Mouse (Mus musculus) intestine, postnatal 0 days (tissue): ENCODE measurements around the gene Atp6v0a2. TPM values are rescaled to one million over a fixed set of nuclear protein-coding genes. Genes with fewer than 3 reads are reported as not detected.
"Not testable (repeated sequence)": the region's sequence is repeated elsewhere in the genome, so short reads cannot be mapped to it uniquely, and the experiment has no call there.

Experiments used
- ATAC-seq: fragments of 200-750 bp; cut with Nextera tagmentation; 2 replicates; pipeline ENCODE4 v1.8.0; 2017; ENCODE audit warnings: mild to moderate bottlenecking, moderate TSS enrichment, moderate library complexity
- H3K27ac ChIP-seq: fragments of 300-500 bp; sonication (generic); 2 replicates; pipeline ENCODE4 v1.5.1; 2014; ENCODE audit warnings: mild to moderate bottlenecking, low read depth, low read length, moderate library complexity
- H3K27me3 ChIP-seq: fragments of 300-500 bp; sonication (generic); replicated peaks from 2 replicates; pipeline ENCODE4 v1.6.1; 2014; ENCODE audit warnings: low read length, mixed read lengths; ENCODE audit not compliant: control insufficient read depth, insufficient read depth
- H3K36me3 ChIP-seq: fragments of 300-500 bp; sonication (generic); 2 replicates; pipeline ENCODE4 v1.6.1; 2014; ENCODE audit warnings: mild to moderate bottlenecking, moderate library complexity; ENCODE audit not compliant: control insufficient read depth, insufficient read depth
- H3K4me1 ChIP-seq: fragments of 300-500 bp; sonication (generic); replicated peaks from 2 replicates; pipeline ENCODE4 v1.6.1; 2014; ENCODE audit warnings: antibody characterized with exemption, low read length, mixed read lengths; ENCODE audit not compliant: control insufficient read depth, insufficient read depth
- H3K4me2 ChIP-seq: fragments of 300-500 bp; sonication (generic); replicated peaks from 2 replicates; pipeline ENCODE4 v1.6.1; 2014; ENCODE audit warnings: low read depth, mild to moderate bottlenecking, moderate library complexity
- H3K4me3 ChIP-seq: fragments of 300-500 bp; sonication (generic); 2 replicates; pipeline ENCODE4 v1.5.1; 2014; ENCODE audit warnings: low read depth, low read length
- H3K9ac ChIP-seq: fragments of 300-500 bp; sonication (generic); 2 replicates; pipeline ENCODE4 v1.6.1; 2014; ENCODE audit warnings: mild to moderate bottlenecking, low read depth, low read length
- H3K9me3 ChIP-seq: fragments of 300-500 bp; sonication (generic); 2 replicates; pipeline ENCODE4 v1.6.1; 2016; ENCODE audit warnings: mixed run types; ENCODE audit not compliant: control insufficient read depth
- CTCF ChIP-seq: sonication (generic); IDR thresholded peaks from 2 replicates; pipeline ENCODE4 v1.5.1; 2016; ENCODE audit warnings: low read depth, mild to moderate bottlenecking, control low read depth, antibody characterized with exemption, moderate library complexity
- WGBS: fragments of 180-500 bp; shearing (Covaris S2); extraction: QIAGEN DNeasy Blood & Tissue Kit; methylation state at CpG from one replicate; pipeline ENCODE4 v1.1.7; 2014; 5-methylcytosine and 5-hydroxymethylcytosine counted together
- polyA plus RNA-seq: library from polyadenylated mRNA; unstranded; fragments of >200 nt; fragmentation: Nextera tagmentation; extraction: Ambion mirVana; gene quantifications from 2 replicates; pipeline ENCODE4 v1.2.1, GENCODE M21; 2015

Gene Atp6v0a2
- polyA plus RNA-seq, 1 experiment from 2014 or later: 58.5 TPM

DNA sequence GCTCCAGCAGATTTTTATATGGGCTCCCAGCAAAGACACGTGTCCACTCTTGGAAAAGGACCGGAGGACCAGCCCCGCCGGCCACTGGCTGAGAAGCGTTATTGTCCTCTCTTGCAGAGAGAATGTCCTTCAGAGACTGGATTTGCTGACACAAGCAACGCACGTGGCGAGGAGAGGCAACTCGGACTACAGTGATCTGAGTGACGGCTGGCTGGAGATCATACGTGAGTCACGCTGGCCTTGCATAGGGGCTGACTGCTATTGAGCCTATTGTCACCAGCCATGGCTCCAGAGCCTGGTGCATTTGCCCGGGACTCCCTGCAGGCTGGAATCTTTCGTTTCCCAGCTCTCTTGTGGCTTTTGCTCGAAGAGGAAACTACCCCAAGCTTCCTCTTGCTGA lies 5.5 kb upstream of the Atp6v0a2 start:
- ATAC-seq: no peak
- H3K9me3 ChIP-seq: no peaks in the 10 kb centered on the region
- no peaks in the 10 kb centered on the region for H3K36me3 ChIP-seq
- no peak overlapping the region for H3K4me2 ChIP-seq
- no peak overlapping the region for H3K9ac ChIP-seq
- no peaks in the 10 kb centered on the region for H3K27me3 ChIP-seq
- TF ChIP-seq CTCF: no peak
- WGBS: 84% methylated on average over 15 of the region's 15 CpGs
- 0 out of 2 replicates have a peak, but pooled peaks cover under 1% of the 10 kb centered on the region for H3K4me1 ChIP-seq
- H3K4me3 ChIP-seq: no peak overlapping the region
- no peak overlapping the region for H3K27ac ChIP-seq

DNA sequence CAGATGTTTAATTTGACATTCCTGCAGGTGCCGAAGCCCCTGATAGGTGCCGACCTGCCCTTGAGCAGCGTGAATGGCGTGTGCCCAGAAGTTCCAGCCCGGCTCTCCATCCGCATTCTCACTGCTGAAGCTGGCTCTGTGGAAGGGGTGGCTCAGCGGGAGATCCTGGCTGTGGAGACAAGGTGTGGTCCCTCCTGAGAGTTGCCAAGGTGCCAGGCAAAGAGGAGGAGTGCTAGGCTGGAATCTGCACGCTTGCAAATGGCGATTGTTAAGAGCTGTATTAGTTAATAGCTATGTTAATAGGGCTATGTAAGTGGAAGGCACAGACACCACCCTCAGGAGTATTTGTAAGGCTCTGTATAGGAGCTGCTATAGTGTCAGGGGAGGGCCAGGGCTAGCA lies 4.1 kb upstream of the Atp6v0a2 start:
- no peak overlapping the region for H3K27ac ChIP-seq
- H3K4me1 ChIP-seq: 0 out of 2 replicates have a peak, but pooled peaks cover 5% of the 10 kb centered on the region
- no peak for ATAC-seq
- TF ChIP-seq CTCF: no peak
- H3K27me3 ChIP-seq: no peaks in the 10 kb centered on the region
- WGBS: 90% methylated on average over 9 of the region's 9 CpGs
- no peak overlapping the region for H3K9ac ChIP-seq
- H3K4me3 ChIP-seq: no peak overlapping the region
- H3K36me3 ChIP-seq: no peaks in the 10 kb centered on the region
- H3K4me2 ChIP-seq: no peak overlapping the region
- H3K9me3 ChIP-seq: no peaks in the 10 kb centered on the region

DNA sequence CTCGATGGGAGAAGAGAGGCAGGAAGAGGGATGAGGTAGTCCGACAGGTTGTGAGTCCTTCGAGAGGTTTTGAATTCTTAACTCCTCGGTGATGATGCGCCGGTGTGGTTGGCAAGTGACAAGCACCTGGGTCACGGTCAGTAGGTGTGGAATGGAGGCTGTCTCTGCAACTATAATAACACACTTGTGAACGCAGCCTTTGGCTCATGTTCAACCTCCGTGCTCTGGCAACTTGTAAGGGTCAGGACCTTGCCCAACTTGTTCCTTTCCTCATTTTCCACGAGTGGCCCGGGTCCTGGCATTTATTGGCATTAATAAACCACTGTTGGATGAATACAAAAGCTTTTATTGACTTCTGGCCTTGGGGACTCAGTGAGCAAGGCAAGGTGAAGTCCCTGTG lies 1.3 kb downstream of the Atp6v0a2 start:
- Histone ChIP-seq H3K27ac (peak overlapping the region; percentile 72), H3K36me3 (peaks cover 8% of the 10 kb centered on the region; the same call in 1 of the 2 replicates)
- WGBS: 7% methylated on average over 11 of the region's 11 CpGs

DNA sequence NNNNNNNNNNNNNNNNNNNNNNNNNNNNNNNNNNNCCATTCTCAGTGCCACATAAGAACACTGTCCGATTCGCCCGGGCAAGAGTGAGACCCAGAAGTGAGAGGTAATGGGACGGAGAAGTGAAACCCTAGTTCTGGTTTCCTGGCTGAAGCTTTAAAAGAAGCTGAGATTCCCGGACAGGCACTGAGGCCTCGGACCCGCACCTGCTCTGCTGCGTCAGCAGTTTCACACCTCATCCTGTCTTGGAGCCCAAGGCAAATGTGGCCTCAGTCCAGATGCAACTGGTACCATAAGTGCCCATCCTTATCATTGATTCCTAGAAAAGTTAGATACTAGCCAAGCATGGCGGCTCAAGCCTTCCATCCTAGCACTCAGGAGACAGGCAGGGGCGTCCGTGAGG lies 3.3 kb downstream of the Atp6v0a2 start:
- Histone ChIP-seq H3K27ac (no peak overlapping the region), H3K9ac (no peak overlapping the region), H3K27me3 (no peaks in the 10 kb centered on the region), H3K36me3 (peaks cover 25% of the 10 kb centered on the region), H3K9me3 (no peaks in the 10 kb centered on the region), H3K4me3 (no peak overlapping the region), H3K4me2 (no peak overlapping the region), H3K4me1 (0 out of 2 replicates have a peak, but pooled peaks cover 5% of the 10 kb centered on the region)
- ATAC-seq: no peak
- 74% methylated on average over 11 of the region's 11 CpGs for WGBS
- no peak for TF ChIP-seq CTCF

More for the DNA sequence above, 1.3 kb downstream of the Atp6v0a2 start:
- H3K9me3 ChIP-seq: no peaks in the 10 kb centered on the region
- TF ChIP-seq CTCF: no peak
- 0 out of 2 replicates have a peak, but pooled peaks cover 5% of the 10 kb centered on the region for H3K4me1 ChIP-seq
- peak overlapping the region; percentile 74 for H3K4me3 ChIP-seq
- peak overlapping the region; percentile 73 for H3K9ac ChIP-seq
- H3K27me3 ChIP-seq: no peaks in the 10 kb centered on the region
- ATAC-seq: no peak
- peak overlapping the region; percentile 71 for H3K4me2 ChIP-seq

DNA sequence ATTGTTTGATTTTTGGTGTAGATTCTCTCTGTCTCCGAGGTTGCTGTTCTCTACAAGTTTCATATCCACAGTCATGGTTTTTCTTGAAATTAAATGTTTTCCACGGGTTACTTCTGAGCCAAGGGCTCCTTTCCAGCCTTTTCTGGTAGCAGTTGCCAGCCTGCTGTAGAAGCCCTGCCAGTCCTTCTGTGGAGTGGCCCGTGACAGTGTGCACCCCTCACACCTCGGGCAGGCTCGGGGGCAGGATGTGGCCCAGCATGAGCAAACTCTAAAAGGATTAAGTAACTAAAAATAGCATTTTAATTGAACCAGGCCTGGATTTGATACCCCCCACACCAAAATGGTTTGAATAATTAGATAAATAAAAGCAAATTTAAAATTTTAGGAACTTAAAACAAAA lies 4.1 kb downstream of the Atp6v0a2 start:
- Histone ChIP-seq H3K9me3 (no peaks in the 10 kb centered on the region), H3K4me2 (no peak overlapping the region), H3K27ac (no peak overlapping the region), H3K27me3 (no peaks in the 10 kb centered on the region), H3K9ac (no peak overlapping the region), H3K4me3 (no peak overlapping the region), H3K4me1 (0 out of 2 replicates have a peak, but pooled peaks cover 5% of the 10 kb centered on the region), H3K36me3 (peaks cover 33% of the 10 kb centered on the region)
- no peak for ATAC-seq
- WGBS: 48% methylated on average over 5 of the region's 5 CpGs
- TF ChIP-seq CTCF: no peak

DNA sequence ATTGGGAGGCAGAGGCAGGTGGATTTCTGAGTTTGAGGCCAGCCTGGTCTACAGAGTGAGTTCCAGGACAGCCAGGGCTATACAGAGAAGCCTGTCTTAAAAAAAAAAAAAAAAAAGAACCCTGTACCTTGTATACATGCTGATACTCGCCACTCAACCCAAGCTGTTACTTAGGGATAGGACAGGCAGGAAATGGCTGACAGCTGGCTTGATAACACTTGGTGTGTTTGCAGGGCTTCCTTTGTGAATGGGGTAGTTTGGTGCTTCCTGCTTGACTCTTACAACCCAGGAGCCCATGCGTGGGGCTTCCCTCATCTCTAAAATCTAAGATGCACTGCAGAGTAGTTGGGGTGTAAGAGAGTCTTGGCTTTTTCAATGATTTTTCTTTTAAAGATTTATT lies 5.0 kb downstream of the Atp6v0a2 start:
- no peak overlapping the region for H3K27ac ChIP-seq

DNA sequence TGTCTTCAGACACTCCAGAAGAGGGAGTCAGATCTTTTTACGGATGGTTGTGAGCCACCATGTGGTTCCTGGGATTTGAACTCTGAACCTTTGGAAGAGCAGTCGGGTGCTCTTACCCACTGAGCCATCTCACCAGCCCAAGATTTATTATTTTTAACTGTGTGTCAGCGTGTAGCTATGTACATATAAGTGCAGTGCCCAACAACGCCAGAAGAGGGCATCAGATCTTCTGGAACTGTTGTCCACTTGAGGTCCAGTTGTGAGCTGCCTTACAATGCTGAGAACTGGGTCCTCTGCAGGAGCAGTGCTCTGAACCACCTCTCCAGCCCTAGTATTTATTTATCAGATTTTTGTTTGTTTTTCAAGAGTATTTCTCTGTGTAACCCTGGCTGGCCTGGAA lies 6.7 kb downstream of the Atp6v0a2 start:
- not testable (repeated sequence) for H3K4me1 ChIP-seq

More for the DNA sequence above, 5.0 kb downstream of the Atp6v0a2 start:
- 68% methylated on average over 2 of the region's 2 CpGs for whole genome bisulfite sequencing
- no peaks in the 10 kb centered on the region for H3K4me1 ChIP-seq
- no peaks in the 10 kb centered on the region for H3K9me3 ChIP-seq
- no peak overlapping the region for H3K9ac ChIP-seq
- TF ChIP-seq CTCF: no peak
- no peak overlapping the region for H3K4me3 ChIP-seq
- no peak overlapping the region for H3K4me2 ChIP-seq
- ATAC-seq: no peak
- peaks cover 40% of the 10 kb centered on the region for H3K36me3 ChIP-seq
- no peaks in the 10 kb centered on the region for H3K27me3 ChIP-seq

More for the DNA sequence above, 6.7 kb downstream of the Atp6v0a2 start:
- not testable (repeated sequence) for H3K4me2 ChIP-seq, ATAC-seq, H3K27ac ChIP-seq, H3K27me3 ChIP-seq, H3K9me3 ChIP-seq, H3K9ac ChIP-seq, H3K4me3 ChIP-seq
- WGBS: 81% methylated on average over 4 of the region's 4 CpGs
- TF ChIP-seq CTCF: peak; percentile 58
- H3K36me3 ChIP-seq: peaks cover 57% of the 10 kb centered on the region
